Mouse (Mus musculus): Measurements from ENCODE around the gene Lrrc34.

Gene Lrrc34
- long read RNA-seq, experiment 1, result 0 reads
- long read RNA-seq, experiment 2, result 0 reads

- intact Hi-C loops (cut with DNase I), result no loop called here
These were observed at the start of gene Lrrc34 for GRCm38 (mm10) chr3:30647440-30648090. Gene Lrrc34 (minus strand): TSS chr3:30647869.

GRCm38 (mm10) chr3:30696346-30696745 is 48.7 kb upstream of the Lrrc34 start:
- intact Hi-C loops (cut with DNase I), result loop anchor here (5.0 to 10.0 kb wide), 2 partner anchors 208 to 276 kb away; no protein-coding TSS in a partner anchor

- intact Hi-C loops (cut with DNase I), result loop anchor here (5.0 to 10.0 kb wide), 2 partner anchors 209 to 277 kb away; no protein-coding TSS in a partner anchor
These were observed 48.0 kb upstream of the Lrrc34 start for GRCm38 (mm10) chr3:30695661-30696060.

- intact Hi-C loops (cut with DNase I), result loop anchor here (5.0 to 10.0 kb wide), 2 partner anchors 99 to 214 kb away; no protein-coding TSS in a partner anchor
These were observed 43.3 kb upstream of the Lrrc34 start for GRCm38 (mm10) chr3:30690976-30691375.

GRCm38 (mm10) chr3:30687216-30687615 is 39.5 kb upstream of the Lrrc34 start:
- intact Hi-C loops (cut with DNase I), result no loop called here

GRCm38 (mm10) chr3:30683190-30683589 is 35.5 kb upstream of the Lrrc34 start:
- intact Hi-C loops (cut with DNase I), result no loop called here

- intact Hi-C loops (cut with DNase I), result no loop called here
These were observed 10.8 kb upstream of the Lrrc34 start for GRCm38 (mm10) chr3:30658486-30658885.

GRCm38 (mm10) chr3:30655937-30656336 is 8.3 kb upstream of the Lrrc34 start:
- intact Hi-C loops (cut with DNase I), result no loop called here

- intact Hi-C loops (cut with DNase I), result no loop called here
These were observed 2.6 kb upstream of the Lrrc34 start for GRCm38 (mm10) chr3:30650062-30650841.

- intact Hi-C loops (cut with DNase I), result no loop called here
These were observed 797 bp upstream of the Lrrc34 start for GRCm38 (mm10) chr3:30648466-30648865.

GRCm38 (mm10) chr3:30646761-30647160 is 908 bp downstream of the Lrrc34 start:
- intact Hi-C loops (cut with DNase I), result no loop called here

GRCm38 (mm10) chr3:30644207-30644606 is 3.5 kb downstream of the Lrrc34 start, which contains the start of gene Lrriq4:
Gene Lrriq4 (plus strand): TSS chr3:30644507.
- intact Hi-C loops (cut with DNase I), result no loop called here

GRCm38 (mm10) chr3:30635629-30636028 is 12.0 kb downstream of the Lrrc34 start:
- intact Hi-C loops (cut with DNase I), result no loop called here

- intact Hi-C loops (cut with DNase I), result no loop called here
These were observed 14.0 kb downstream of the Lrrc34 start for GRCm38 (mm10) chr3:30633681-30634080.

GRCm38 (mm10) chr3:30620132-30620531 is 27.5 kb downstream of the Lrrc34 start:
- intact Hi-C loops (cut with DNase I), result no loop called here

- intact Hi-C loops (cut with DNase I), result no loop called here
These were observed 36.7 kb downstream of the Lrrc34 start for GRCm38 (mm10) chr3:30610930-30611329.

GRCm38 (mm10) chr3:30608999-30609398 is 38.7 kb downstream of the Lrrc34 start:
- intact Hi-C loops (cut with DNase I), result no loop called here

- intact Hi-C loops (cut with DNase I), result loop anchor here (5.0 kb wide), 1 partner anchor 189 kb away; the partner anchor contains the start of gene Sec62
These were observed 44.4 kb downstream of the Lrrc34 start for GRCm38 (mm10) chr3:30603256-30603655.

GRCm38 (mm10) chr3:30602740-30603098 is 45.0 kb downstream of the Lrrc34 start:
- intact Hi-C loops (cut with DNase I), result loop anchor here (5.0 kb wide), 1 partner anchor 190 kb away; the partner anchor contains the start of gene Sec62

- intact Hi-C loops (cut with DNase I), result loop anchor here (5.0 kb wide), 1 partner anchor 190 kb away; the partner anchor contains the start of gene Sec62
These were observed 45.5 kb downstream of the Lrrc34 start, which contains the start of gene Mynn for GRCm38 (mm10) chr3:30602065-30602739. Gene Mynn (plus strand): TSS chr3:30602065.

- intact Hi-C loops (cut with DNase I), result loop anchor here (5.0 kb wide), 1 partner anchor 191 kb away; the partner anchor contains the start of gene Sec62
These were observed 46.0 kb downstream of the Lrrc34 start for GRCm38 (mm10) chr3:30601610-30602064.
